Mouse (Mus musculus): ENCODE data around the gene Arpc4. TPM values are rescaled to one million over a fixed set of nuclear protein-coding genes. Genes with fewer than 3 reads are reported as not detected.

The Arpc4 gene
- total and polyA plus RNA-seq, 2 experiments from 2014 or later = 129 to 203 TPM

DNA sequence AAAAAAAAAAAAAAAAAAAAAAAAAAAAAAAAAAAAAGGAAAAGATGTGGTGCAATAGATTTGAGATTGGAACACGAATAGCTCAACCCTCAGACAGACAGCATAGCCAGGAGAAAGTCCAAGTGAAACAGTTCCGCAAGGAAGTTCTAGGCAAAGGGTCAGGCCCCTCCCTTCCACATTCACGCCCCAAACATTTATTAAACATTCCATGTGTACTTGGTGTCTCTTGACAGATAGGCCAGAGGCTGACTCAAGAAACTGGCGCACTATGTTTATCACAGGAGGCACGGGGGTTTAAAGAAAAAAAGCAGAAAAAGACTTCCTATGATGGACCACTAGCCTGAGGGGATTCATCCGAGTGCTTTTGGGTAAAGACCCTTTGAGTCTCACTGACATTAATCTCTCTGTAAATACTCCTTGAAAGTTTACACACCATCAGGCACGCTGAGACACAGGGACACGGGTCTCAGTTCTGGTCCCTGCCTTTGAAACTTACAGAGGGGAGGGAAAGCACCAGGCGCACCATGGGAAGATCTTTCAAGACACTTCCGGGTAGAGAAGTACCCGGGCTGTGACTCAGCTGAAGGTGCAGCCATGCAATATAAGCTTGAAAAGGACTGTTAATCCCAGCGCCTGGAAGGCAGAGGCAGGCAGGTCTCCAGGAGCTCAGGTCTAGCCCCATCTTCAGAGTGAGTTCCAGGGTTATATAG is 61.0 kb downstream of the Arpc4 start:
- 56% methylated on average over 12 of the region's 12 CpGs for WGBS
- ATAC-seq (ENCODE audit: insufficient read depth, low read depth) (no peak), DNase-seq (ENCODE audit: low spot score) (no peak)
- no peaks in the 10 kb centered on the region for H3K9me3 ChIP-seq (replicated peaks; ENCODE audit: control insufficient read depth, low read length)
- H3K36me3 ChIP-seq (replicated peaks; ENCODE audit: control insufficient read depth, insufficient read depth, low read length) = no peaks in the 10 kb centered on the region
- no peak for TF ChIP-seq EP300 (IDR thresholded peaks at IDR 0.05; ENCODE audit: low read depth)
- no peak for TF ChIP-seq CTCF (IDR thresholded peaks at IDR 0.05; ENCODE audit: low read depth)
- H3K4me1 ChIP-seq (ENCODE audit: control insufficient read depth, insufficient read depth) = peaks cover 8% of the 10 kb centered on the region; the same call in 1 of the 2 replicates
- no peak overlapping the region for H3K4me2 ChIP-seq (ENCODE audit: low read depth, low read length)
- H3K27me3 ChIP-seq (ENCODE audit: control insufficient read depth, insufficient read depth, low read length) = no peaks in the 10 kb centered on the region
- H3K9ac ChIP-seq (replicated peaks; ENCODE audit: low read depth, low read length) = no peak overlapping the region
- no peak overlapping the region for H3K27ac ChIP-seq (ENCODE audit: low read depth)
- no peak overlapping the region for H3K4me3 ChIP-seq (ENCODE audit: low read depth, low read length)

Small RNAs within 50 kb of the gene (microRNA-seq; reads per million reads assigned to microRNA genes)
- not detected for gene Gm24387

Other genes with a start within 250 kb of the Arpc4 start
- 0.38 TPM in 1 of 2 replicates, not detected in the other for gene Lhfpl4, start 182.7 kb upstream of the Arpc4 start, total RNA-seq (2014; rRNA removed; ENCODE audit: low replicate concordance)
- 0.22 and 0.25 TPM in 2 replicates for gene Lhfpl4, start 182.7 kb upstream of the Arpc4 start, polyA plus RNA-seq (2015; fragmentation: Nextera tagmentation; extraction: Ambion mirVana)
- gene Mtmr14, start 140.3 kb upstream of the Arpc4 start, total RNA-seq (2014; rRNA removed; ENCODE audit: low replicate concordance) = 26.9 and 49.5 TPM in 2 replicates
- gene Mtmr14, start 140.3 kb upstream of the Arpc4 start, polyA plus RNA-seq (2015; fragmentation: Nextera tagmentation; extraction: Ambion mirVana) = 14.3 and 17.5 TPM in 2 replicates
- not detected in 2 replicates for gene Cpne9, start 95.8 kb upstream of the Arpc4 start, total RNA-seq (2014; rRNA removed; ENCODE audit: low replicate concordance)
- 0.04 TPM in 1 of 2 replicates, not detected in the other for gene Cpne9, start 95.8 kb upstream of the Arpc4 start, polyA plus RNA-seq (2015; fragmentation: Nextera tagmentation; extraction: Ambion mirVana)
- 15.2 and 16.8 TPM in 2 replicates for gene Brpf1, start 71.0 kb upstream of the Arpc4 start, total RNA-seq (2014; rRNA removed; ENCODE audit: low replicate concordance)
- gene Brpf1, start 71.0 kb upstream of the Arpc4 start, polyA plus RNA-seq (2015; fragmentation: Nextera tagmentation; extraction: Ambion mirVana) = 5.1 and 6.4 TPM in 2 replicates
- 8.0 and 12.6 TPM in 2 replicates for gene Ogg1, start 51.1 kb upstream of the Arpc4 start, total RNA-seq (2014; rRNA removed; ENCODE audit: low replicate concordance)
- gene Ogg1, start 51.1 kb upstream of the Arpc4 start, polyA plus RNA-seq (2015; fragmentation: Nextera tagmentation; extraction: Ambion mirVana) = 6.4 and 7.0 TPM in 2 replicates
- 105 and 115 TPM in 2 replicates for gene Camk1, start 34.1 kb upstream of the Arpc4 start, total RNA-seq (2014; rRNA removed; ENCODE audit: low replicate concordance)
- 94.5 and 98.4 TPM in 2 replicates for gene Camk1, start 34.1 kb upstream of the Arpc4 start, polyA plus RNA-seq (2015; fragmentation: Nextera tagmentation; extraction: Ambion mirVana)
- 11.6 and 45.1 TPM in 2 replicates for gene Tada3, start 232 bp upstream of the Arpc4 start, total RNA-seq (2014; rRNA removed; ENCODE audit: low replicate concordance)
- gene Tada3, start 232 bp upstream of the Arpc4 start, polyA plus RNA-seq (2015; fragmentation: Nextera tagmentation; extraction: Ambion mirVana) = 28.9 and 30.2 TPM in 2 replicates
- 2.5 and 10.4 TPM in 2 replicates for gene Ttll3, start 11.1 kb downstream of the Arpc4 start, total RNA-seq (2014; rRNA removed; ENCODE audit: low replicate concordance)
- 0.64 and 0.97 TPM in 2 replicates for gene Ttll3, start 11.1 kb downstream of the Arpc4 start, polyA plus RNA-seq (2015; fragmentation: Nextera tagmentation; extraction: Ambion mirVana)
- gene Rpusd3, start 41.2 kb downstream of the Arpc4 start, total RNA-seq (2014; rRNA removed; ENCODE audit: low replicate concordance) = 15.0 and 23.2 TPM in 2 replicates
- gene Rpusd3, start 41.2 kb downstream of the Arpc4 start, polyA plus RNA-seq (2015; fragmentation: Nextera tagmentation; extraction: Ambion mirVana) = 12.8 and 15.5 TPM in 2 replicates
- gene Cidec, start 57.6 kb downstream of the Arpc4 start, total RNA-seq (2014; rRNA removed; ENCODE audit: low replicate concordance) = 0.35 TPM in 1 of 2 replicates, not detected in the other
- 0.11 TPM in 1 of 2 replicates, not detected in the other for gene Cidec, start 57.6 kb downstream of the Arpc4 start, polyA plus RNA-seq (2015; fragmentation: Nextera tagmentation; extraction: Ambion mirVana)
- 15.3 and 40.6 TPM in 2 replicates for gene Jagn1, start 64.5 kb downstream of the Arpc4 start, total RNA-seq (2014; rRNA removed; ENCODE audit: low replicate concordance)
- gene Jagn1, start 64.5 kb downstream of the Arpc4 start, polyA plus RNA-seq (2015; fragmentation: Nextera tagmentation; extraction: Ambion mirVana) = 52.4 and 56.6 TPM in 2 replicates
- gene Il17re, start 80.4 kb downstream of the Arpc4 start, total RNA-seq (2014; rRNA removed; ENCODE audit: low replicate concordance) = 0.70 and 2.2 TPM in 2 replicates
- gene Il17re, start 80.4 kb downstream of the Arpc4 start, polyA plus RNA-seq (2015; fragmentation: Nextera tagmentation; extraction: Ambion mirVana) = 0.85 and 0.91 TPM in 2 replicates
- gene Il17rc, start 93.3 kb downstream of the Arpc4 start, total RNA-seq (2014; rRNA removed; ENCODE audit: low replicate concordance) = 20.3 and 22.1 TPM in 2 replicates
- gene Il17rc, start 93.3 kb downstream of the Arpc4 start, polyA plus RNA-seq (2015; fragmentation: Nextera tagmentation; extraction: Ambion mirVana) = 11.6 and 12.1 TPM in 2 replicates
- 27.1 and 34.5 TPM in 2 replicates for gene Creld1, start 105.2 kb downstream of the Arpc4 start, total RNA-seq (2014; rRNA removed; ENCODE audit: low replicate concordance)
- gene Creld1, start 105.2 kb downstream of the Arpc4 start, polyA plus RNA-seq (2015; fragmentation: Nextera tagmentation; extraction: Ambion mirVana) = 27.5 and 32.1 TPM in 2 replicates
- gene Prrt3, start 123.8 kb downstream of the Arpc4 start, total RNA-seq (2014; rRNA removed; ENCODE audit: low replicate concordance) = not detected in 2 replicates
- gene Prrt3, start 123.8 kb downstream of the Arpc4 start, polyA plus RNA-seq (2015; fragmentation: Nextera tagmentation; extraction: Ambion mirVana) = 0.07 and 0.20 TPM in 2 replicates
- 68.9 and 78.3 TPM in 2 replicates for gene Emc3, start 153.5 kb downstream of the Arpc4 start, total RNA-seq (2014; rRNA removed; ENCODE audit: low replicate concordance)
- gene Emc3, start 153.5 kb downstream of the Arpc4 start, polyA plus RNA-seq (2015; fragmentation: Nextera tagmentation; extraction: Ambion mirVana) = 79.4 and 82.9 TPM in 2 replicates
- 9.0 and 14.5 TPM in 2 replicates for gene Fancd2, start 153.6 kb downstream of the Arpc4 start, total RNA-seq (2014; rRNA removed; ENCODE audit: low replicate concordance)
- gene Fancd2, start 153.6 kb downstream of the Arpc4 start, polyA plus RNA-seq (2015; fragmentation: Nextera tagmentation; extraction: Ambion mirVana) = 1.9 and 2.4 TPM in 2 replicates
- gene Fancd2os, start 222.6 kb downstream of the Arpc4 start, total RNA-seq (2014; rRNA removed; ENCODE audit: low replicate concordance) = not detected in 2 replicates
- gene Fancd2os, start 222.6 kb downstream of the Arpc4 start, polyA plus RNA-seq (2015; fragmentation: Nextera tagmentation; extraction: Ambion mirVana) = not detected in 2 replicates
- gene Brk1, start 226.7 kb downstream of the Arpc4 start, total RNA-seq (2014; rRNA removed; ENCODE audit: low replicate concordance) = 174 and 265 TPM in 2 replicates
- 169 and 173 TPM in 2 replicates for gene Brk1, start 226.7 kb downstream of the Arpc4 start, polyA plus RNA-seq (2015; fragmentation: Nextera tagmentation; extraction: Ambion mirVana)
- 23.5 and 24.3 TPM in 2 replicates for gene Vhl, start 245.8 kb downstream of the Arpc4 start, total RNA-seq (2014; rRNA removed; ENCODE audit: low replicate concordance)
- gene Vhl, start 245.8 kb downstream of the Arpc4 start, polyA plus RNA-seq (2015; fragmentation: Nextera tagmentation; extraction: Ambion mirVana) = 17.2 and 18.0 TPM in 2 replicates

Measured in heart, postnatal 0 days (tissue).